Mouse (Mus musculus) frontal cortex, adult 2 months (tissue): ENCODE results near the gene Thbs3. TPM values are rescaled to one million over a fixed set of nuclear protein-coding genes. Genes with fewer than 3 reads are reported as not detected.
"Not testable (repeated sequence)": the region's sequence is repeated elsewhere in the genome, so short reads cannot be mapped to it uniquely, and the experiment has no call there.

Experiments used
- DNase-seq, 2 experiments: peaks; one replicate each; pipeline ENCODE4 v3.0.0; 2022; ENCODE audit warnings: low spot score in 1 of 2; ENCODE audit errors: extremely low spot score in 1 of 2
- polyA plus RNA-seq: library from polyadenylated mRNA; depleted of rRNA; stranded (reverse); fragments of >200 nt; gene quantifications from 2 replicates; pipeline ENCODE4 v1.2.3, GENCODE M21; 2012

Gene Thbs3
- polyA plus RNA-seq, 1 experiment = 57.4 TPM

DNA sequence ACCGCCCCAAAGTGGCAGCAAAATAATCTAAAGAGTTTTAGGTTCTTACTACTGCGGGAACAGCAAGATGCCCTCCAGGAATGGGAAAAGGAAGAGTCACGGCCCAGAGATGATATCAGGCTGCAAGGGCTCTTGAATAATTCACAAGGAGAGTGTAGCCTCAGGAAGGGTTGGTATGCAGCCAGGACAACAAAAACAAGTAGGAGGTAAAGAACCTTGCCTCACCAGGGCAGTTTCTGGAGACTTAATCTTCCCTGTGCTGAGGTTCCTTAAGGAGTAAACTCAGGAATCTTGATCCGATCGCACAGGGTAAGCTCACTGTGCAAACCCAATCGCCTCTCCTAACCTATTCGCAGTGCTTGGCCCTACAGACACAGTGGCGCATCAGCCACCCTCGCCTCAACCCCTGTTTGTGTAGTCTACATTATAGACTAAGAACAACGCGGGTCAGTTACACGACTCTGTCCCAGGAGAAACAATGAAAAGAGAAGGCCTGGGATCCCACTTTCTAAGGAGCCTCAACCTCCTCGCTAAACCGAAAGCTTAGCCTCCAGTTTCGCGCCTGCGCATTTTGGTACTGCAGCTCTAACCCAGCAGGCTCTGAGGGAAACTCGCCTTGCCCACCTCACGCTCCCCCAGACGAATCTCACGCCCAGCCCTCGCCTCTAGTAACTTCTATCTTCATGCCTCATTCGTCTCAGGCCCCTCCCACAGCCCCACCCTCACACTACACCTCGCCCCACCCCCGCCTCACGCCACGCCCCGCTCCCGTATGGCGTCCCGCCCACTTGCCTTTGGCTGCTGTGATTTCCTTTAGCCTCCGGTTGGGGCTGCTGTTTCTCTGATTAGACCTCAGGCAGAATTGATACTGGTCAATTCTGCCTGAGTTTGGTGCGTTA is 18.8 kb upstream of the Thbs3 start:
- peak; percentile 83 to 86 for DNase-seq

DNA sequence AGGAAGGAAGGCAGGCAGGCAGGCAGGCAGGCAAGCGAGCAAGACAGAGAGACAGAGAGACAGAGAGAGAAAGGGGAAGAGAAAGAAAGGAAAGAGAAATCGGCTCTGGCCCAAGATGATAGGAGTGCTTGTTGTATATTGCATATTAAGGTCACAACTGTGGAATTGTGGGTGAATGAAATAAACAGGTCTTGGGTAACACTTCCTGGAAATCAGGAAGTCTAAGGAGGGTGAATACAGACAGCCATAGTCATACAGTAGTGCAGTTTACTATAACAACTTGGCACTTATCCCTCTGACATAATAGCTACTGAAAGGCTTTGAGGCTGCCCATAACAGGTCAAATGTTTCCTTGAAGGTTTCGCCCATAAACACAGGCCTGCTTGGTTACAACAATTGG is 15.1 kb upstream of the Thbs3 start:
- no peak for DNase-seq

- DNase-seq = peak; percentile 71 to 94
Observed at GRCm38 (mm10) chr3:89202253-89203141, 12.5 kb upstream of the Thbs3 start, which contains the start of gene Gba. Gene Gba, plus strand, starts transcription at chr3:89202928.

DNA sequence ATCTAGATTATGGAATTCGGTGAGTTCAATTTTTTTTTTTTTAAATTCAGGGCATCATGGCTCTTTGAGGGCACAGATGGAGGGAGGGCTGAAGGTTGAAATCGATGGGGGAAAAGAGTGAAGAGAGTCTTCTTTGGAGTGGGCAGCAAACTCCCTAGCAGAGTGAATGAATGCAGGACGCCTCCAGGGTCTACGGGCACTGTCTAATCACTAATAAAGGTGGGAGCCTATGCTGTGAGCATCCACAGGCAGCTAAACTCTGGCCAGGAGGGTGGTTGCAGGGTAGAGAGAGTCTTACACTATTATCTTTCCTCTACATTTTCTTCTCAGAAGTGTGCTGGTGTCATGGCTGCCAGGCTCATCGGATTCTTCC is 11.9 kb upstream of the Thbs3 start:
- DNase-seq = no peak

GRCm38 (mm10) chr3:89206079-89206478 is 8.9 kb upstream of the Thbs3 start:
- no peak for DNase-seq

GRCm38 (mm10) chr3:89206695-89207094 is 8.3 kb upstream of the Thbs3 start:
- no peak for DNase-seq

- DNase-seq = no peak
Observed at GRCm38 (mm10) chr3:89208075-89208657, 6.8 kb upstream of the Thbs3 start.

- no peak for DNase-seq
Observed at GRCm38 (mm10) chr3:89208736-89209135, 6.2 kb upstream of the Thbs3 start.

DNA sequence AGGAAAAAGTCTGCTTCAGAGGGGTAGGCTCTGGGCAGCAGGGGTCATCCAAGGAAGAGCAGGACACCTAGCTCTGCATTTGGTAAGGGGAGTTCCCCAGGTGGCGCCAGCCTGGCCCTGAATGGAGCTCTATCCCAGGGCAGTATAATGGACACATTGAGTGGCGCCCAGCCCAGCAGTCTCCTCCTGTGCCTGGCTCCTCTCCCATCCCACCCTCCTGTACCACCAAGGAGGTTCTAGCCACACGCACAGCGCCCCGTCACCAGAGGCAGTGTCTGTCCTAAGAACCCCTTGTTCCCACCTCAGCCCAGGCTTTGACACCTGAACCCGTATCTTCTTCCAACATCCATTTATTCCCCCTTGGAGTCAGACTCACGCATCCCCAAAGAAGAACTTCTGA is 5.2 kb upstream of the Thbs3 start:
- no peak for DNase-seq

DNA sequence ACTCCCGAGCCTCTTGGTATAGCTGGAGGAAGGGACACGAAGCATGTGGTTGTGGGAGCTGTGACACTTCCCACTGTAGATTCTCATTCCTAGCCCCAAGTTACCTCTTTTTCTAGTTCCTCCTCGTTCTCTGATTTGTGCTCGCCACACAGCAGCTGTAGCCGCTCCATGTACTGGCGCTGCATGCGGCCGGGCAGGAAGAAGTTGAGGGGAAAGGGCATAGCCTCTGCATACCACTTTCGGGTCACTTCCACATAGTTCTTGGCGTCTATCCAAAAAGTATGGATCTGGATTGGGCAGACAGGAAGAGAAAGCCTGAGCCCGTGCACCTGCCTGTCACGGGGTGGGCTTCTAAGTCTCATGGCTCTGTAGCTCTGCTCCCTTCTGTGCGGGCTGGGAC is 4.8 kb upstream of the Thbs3 start:
- no peak for DNase-seq

GRCm38 (mm10) chr3:89210731-89211130 is 4.2 kb upstream of the Thbs3 start:
- DNase-seq = no peak

- DNase-seq = peak; percentile 80 to 91
Observed at GRCm38 (mm10) chr3:89213803-89214530, 1.0 kb upstream of the Thbs3 start.

- peak; percentile 82 to 93 for DNase-seq
Observed at GRCm38 (mm10) chr3:89215853-89216252, 873 bp downstream of the Thbs3 start.

GRCm38 (mm10) chr3:89216407-89216806 is 1.4 kb downstream of the Thbs3 start:
- not testable (repeated sequence) for DNase-seq

GRCm38 (mm10) chr3:89218271-89218670 is 3.3 kb downstream of the Thbs3 start:
- no peak for DNase-seq

GRCm38 (mm10) chr3:89219546-89219945 is 4.6 kb downstream of the Thbs3 start:
- DNase-seq = no peak

GRCm38 (mm10) chr3:89221167-89221566 is 6.2 kb downstream of the Thbs3 start:
- DNase-seq = no peak

DNA sequence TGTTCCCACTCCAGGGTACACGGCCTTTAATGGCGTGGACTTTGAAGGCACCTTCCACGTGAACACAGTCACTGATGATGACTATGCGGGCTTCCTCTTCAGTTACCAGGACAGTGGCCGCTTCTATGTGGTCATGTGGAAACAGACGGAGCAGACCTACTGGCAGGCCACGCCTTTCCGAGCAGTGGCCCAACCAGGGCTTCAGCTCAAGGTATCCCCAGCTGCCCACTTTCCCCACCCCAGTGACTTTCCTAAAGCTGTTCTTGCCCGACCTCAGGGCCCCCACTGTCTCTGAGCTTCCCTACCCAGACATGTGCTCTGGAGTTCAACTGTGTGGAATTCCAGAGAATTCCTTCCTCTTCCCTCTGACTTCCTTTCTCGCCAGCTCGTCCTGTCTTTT is 9.8 kb downstream of the Thbs3 start:
- no peak for DNase-seq

GRCm38 (mm10) chr3:89225321-89225815 is 10.4 kb downstream of the Thbs3 start:
- no peak for DNase-seq

GRCm38 (mm10) chr3:89225918-89226317 is 10.9 kb downstream of the Thbs3 start:
- DNase-seq = peak in 1 of 2 experiments; percentile 64
